24 mouse cellular contexts compared by ENCODE assay signal in genomic region chr2:114050150-114050549, GRCm38 (mm10). TPM values are rescaled to one million over a fixed set of nuclear protein-coding genes. Genes with fewer than 3 reads are reported as not detected.
A peak's percentile ranks its signal among the peaks of the same experiment; 100 is the strongest.
DNase-seq lines count a peak whose midpoint lies in the region; ATAC-seq and TF ChIP-seq lines count a peak whose summit lies in the region.
"Had no signal": no experiment of that assay in that cellular context is flagged by ENCODE, and none has a peak within 500 bp of the region (broad histone marks: within the 10 kb centered on the region; RNA-seq: fewer than 3 reads in every experiment).

No protein-coding gene starts in this region.

- no peak overlapping the region for H3ac ChIP-seq in myocyte (ENCODE audit: control insufficient read depth, insufficient read length)

- H3K27ac ChIP-seq in heart, embryonic 11.5 days (ENCODE audit: low read depth, low read length), result peak overlapping the region; percentile 99
- no peak overlapping the region for H3K27ac ChIP-seq in lung, embryonic 14.5 days (ENCODE audit: low read depth)
- H3K27ac ChIP-seq in lung, postnatal 0 days (ENCODE audit: low read length), result no peak overlapping the region
- H3K27ac ChIP-seq: embryonic facial prominence, embryonic 13.5 days; forebrain, embryonic 12.5 days; hindbrain, embryonic 13.5 days; hindbrain, postnatal 0 days had no signal

- no peaks in the 10 kb centered on the region for H3K36me3 ChIP-seq in heart, embryonic 11.5 days (ENCODE audit: control insufficient read depth, insufficient read depth, low read length)
- no peaks in the 10 kb centered on the region for H3K36me3 ChIP-seq in lung, embryonic 14.5 days (ENCODE audit: insufficient read depth)
- H3K36me3 ChIP-seq in lung, postnatal 0 days (ENCODE audit: insufficient read depth, low read length), result no peaks in the 10 kb centered on the region
- H3K36me3 ChIP-seq in myocyte (ENCODE audit: control insufficient read depth, insufficient read depth), result peaks cover 9% of the 10 kb centered on the region
- H3K36me3 ChIP-seq: embryonic facial prominence, embryonic 13.5 days; forebrain, embryonic 12.5 days; G1E; hindbrain, embryonic 13.5 days had no signal

- H3K4me3 ChIP-seq in heart, embryonic 11.5 days (ENCODE audit: low read depth, low read length), result peak overlapping the region; percentile 62
- peak overlapping the region; percentile 4; the same call in 1 of the 2 replicates for H3K4me3 ChIP-seq in lung, embryonic 14.5 days (ENCODE audit: low read depth, low read length)
- no peak overlapping the region for H3K4me3 ChIP-seq in lung, postnatal 0 days (ENCODE audit: low read depth, low read length)
- peak overlapping the region; percentile 50 for H3K4me3 ChIP-seq in myocyte
- H3K4me3 ChIP-seq: embryonic facial prominence, embryonic 13.5 days; forebrain, embryonic 12.5 days; hindbrain, embryonic 13.5 days had no signal

- no peaks in the 10 kb centered on the region for H3K9me3 ChIP-seq in heart, embryonic 11.5 days (replicated peaks; ENCODE audit: control insufficient read depth, low read length)
- H3K9me3 ChIP-seq in lung, embryonic 14.5 days (ENCODE audit: low read depth, low read length), result no peaks in the 10 kb centered on the region
- no peaks in the 10 kb centered on the region for H3K9me3 ChIP-seq in lung, postnatal 0 days (ENCODE audit: low read length)
- H3K9me3 ChIP-seq: embryonic facial prominence, embryonic 13.5 days; forebrain, embryonic 12.5 days; G1E; hindbrain, embryonic 13.5 days had no signal

- H3K79me2 ChIP-seq in myocyte (ENCODE audit: control insufficient read depth, insufficient read depth), result no peaks in the 10 kb centered on the region

- no peak for TF ChIP-seq EP300 in lung, postnatal 0 days (IDR thresholded peaks at IDR 0.05)

- H3K4me1 ChIP-seq in heart, embryonic 11.5 days (ENCODE audit: control insufficient read depth, insufficient read depth, low read length), result no peaks in the 10 kb centered on the region; the same call in 1 of the 2 replicates
- no peaks in the 10 kb centered on the region for H3K4me1 ChIP-seq in lung, embryonic 14.5 days (ENCODE audit: insufficient read depth)
- no peaks in the 10 kb centered on the region for H3K4me1 ChIP-seq in lung, postnatal 0 days (ENCODE audit: insufficient read depth, low read depth, low read length)
- H3K4me1 ChIP-seq: forebrain, embryonic 12.5 days had no signal

- TF ChIP-seq POLR2A in myocyte (IDR thresholded peaks at IDR 0.05; ENCODE audit: insufficient read length, low read depth), result peak; percentile 55

- no peak for TF ChIP-seq CTCF in lung, embryonic 14.5 days (IDR thresholded peaks at IDR 0.05; ENCODE audit: low read depth)
- TF ChIP-seq CTCF in lung, postnatal 0 days (IDR thresholded peaks at IDR 0.05), result no peak

- peak overlapping the region; percentile 94 for H3K9ac ChIP-seq in heart, embryonic 11.5 days (ENCODE audit: low read depth, low read length)
- H3K9ac ChIP-seq in lung, embryonic 14.5 days, result no peak overlapping the region
- no peak overlapping the region for H3K9ac ChIP-seq in lung, postnatal 0 days (replicated peaks; ENCODE audit: low read depth)
- H3K9ac ChIP-seq: embryonic facial prominence, embryonic 13.5 days; forebrain, embryonic 12.5 days; hindbrain, embryonic 13.5 days had no signal

- WGBS in heart, embryonic 11.5 days (ENCODE audit: insufficient replicate concordance), result 71% methylated on average over 7 of the region's 7 CpGs
- 88% methylated on average over 7 of the region's 7 CpGs for WGBS in lung, embryonic 14.5 days
- 89% methylated on average over 7 of the region's 7 CpGs for WGBS in lung, postnatal 0 days

- DNase-seq in embryo, embryonic 10 days (ENCODE audit: low spot score), result peak; percentile 28
- no peak for DNase-seq in embryo, embryonic 10.5 days (ENCODE audit: low spot score)
- DNase-seq in heart, postnatal 14 days, result no peak
- DNase-seq in lung, embryonic 14.5 days, result no peak
- no peak for DNase-seq in lung, postnatal 0 days (ENCODE audit: low spot score)
- DNase-seq in spleen, postnatal 10 days (ENCODE audit: low spot score in 2 of 2), result no peak
- DNase-seq: adrenal gland, adult 8-10 months; adrenal gland, postnatal 36 days; B cell, adult 2 months; cerebellum, adult 2 months; cerebellum, postnatal 14 days; gastrocnemius, postnatal 10 days; kidney, adult 11 months had no signal

- ATAC-seq in heart, embryonic 11.5 days (replicated peaks; ENCODE audit: insufficient number of reproducible peaks, low FRiP score, low TSS enrichment), result no peak
- no peak for ATAC-seq in lung, embryonic 14.5 days (ENCODE audit: insufficient read depth)
- no peak for ATAC-seq in lung, postnatal 0 days
- ATAC-seq: CD4-positive, CD25-positive, alpha-beta regulatory T cell, adult 4 months; forebrain, embryonic 16.5 days; hindbrain, postnatal 0 days had no signal

- no peaks in the 10 kb centered on the region for H3K27me3 ChIP-seq in heart, embryonic 11.5 days (ENCODE audit: control insufficient read depth, insufficient read depth, low read length)
- no peaks in the 10 kb centered on the region for H3K27me3 ChIP-seq in lung, embryonic 14.5 days (ENCODE audit: insufficient read depth, low read length)
- no peaks in the 10 kb centered on the region for H3K27me3 ChIP-seq in lung, postnatal 0 days (replicated peaks; ENCODE audit: insufficient read depth, low read length)
- no peaks in the 10 kb centered on the region for H3K27me3 ChIP-seq in myocyte (ENCODE audit: control insufficient read depth, insufficient read depth, insufficient read length)
- H3K27me3 ChIP-seq: embryonic facial prominence, embryonic 13.5 days; forebrain, embryonic 12.5 days; hindbrain, embryonic 13.5 days had no signal

- H3K4me2 ChIP-seq in heart, embryonic 11.5 days, result peak overlapping the region; percentile 63
- no peak overlapping the region for H3K4me2 ChIP-seq in lung, embryonic 14.5 days
- no peak overlapping the region for H3K4me2 ChIP-seq in lung, postnatal 0 days (replicated peaks; ENCODE audit: low read depth, low read length)
- H3K4me2 ChIP-seq in myocyte (ENCODE audit: low read depth), result peak overlapping the region; percentile 68
- H3K4me2 ChIP-seq: embryonic facial prominence, embryonic 13.5 days; forebrain, embryonic 12.5 days; hindbrain, embryonic 13.5 days had no signal

- intact Hi-C loops in heart, postnatal 14 days (cut with DNase I), result no loop called here

TF ChIP-seq in myocyte, 11 proteins besides CTCF, POLR2A, EP300 and RAD21:
- no peak for TF ChIP-seq MYOG (IDR thresholded peaks at IDR 0.05; ENCODE audit: control insufficient read depth in 1 of 3, insufficient read depth in 1 of 3, insufficient read length in 2 of 3, low read depth in 2 of 3)
- TF ChIP-seq POLR2AphosphoS2 (IDR thresholded peaks at IDR 0.05; ENCODE audit: insufficient read length, low read depth), result peak; percentile 73

RNA-seq across cellular contexts. Expression of gene Actc1, which starts 3.2 kb away (rescaled TPM):
- 12,441 and 13,029 TPM in 2 replicates for polyA plus RNA-seq in heart, embryonic 11.5 days (2014; fragmentation: Nextera tagmentation; extraction: Ambion mirVana)
- over 10,000 TPM; 15,903 to 17,925 TPM for total RNA-seq in heart, postnatal 14 days (2021)
- 106 and 243 TPM in 2 replicates for polyA plus RNA-seq in lung, embryonic 14.5 days (2014; fragmentation: Nextera tagmentation; extraction: Ambion mirVana)
- polyA plus RNA-seq in lung, postnatal 0 days (2015; fragmentation: Nextera tagmentation; extraction: Ambion mirVana), result 170 and 194 TPM in 2 replicates
- 2,846 TPM for polyA plus RNA-seq in myocyte (2012; fragmentation: generic; extraction: Trizol)
- total RNA-seq: adrenal gland, adult 8-10 months; adrenal gland, postnatal 36 days; common myeloid progenitor, adult 5-6 weeks; G1E; hematopoietic stem cell, adult 5-6 weeks had no signal
- polyA plus RNA-seq: CD4-positive, CD25-positive, alpha-beta regulatory T cell, adult 4 months; cerebellum, adult 2 months; G1E had no signal

RNA-seq across cellular contexts. Expression of gene Gjd2, which starts 36.7 kb away (rescaled TPM):
- polyA plus RNA-seq in heart, embryonic 11.5 days (2014; fragmentation: Nextera tagmentation; extraction: Ambion mirVana), result not detected in 2 replicates
- not detected for total RNA-seq in heart, postnatal 14 days (2021)
- polyA plus RNA-seq in lung, embryonic 14.5 days (2014; fragmentation: Nextera tagmentation; extraction: Ambion mirVana), result not detected in 2 replicates
- not detected in 2 replicates for polyA plus RNA-seq in lung, postnatal 0 days (2015; fragmentation: Nextera tagmentation; extraction: Ambion mirVana)
- polyA plus RNA-seq in myocyte (2012; fragmentation: generic; extraction: Trizol), result not detected
- total RNA-seq: common myeloid progenitor, adult 5-6 weeks; G1E; gastrocnemius, postnatal 10 days; hematopoietic stem cell, adult 5-6 weeks had no signal
- polyA plus RNA-seq: CD4-positive, CD25-positive, alpha-beta regulatory T cell, adult 4 months; G1E had no signal

Comparison
In these comparisons a context has a peak if more than half of its experiments do, and no peak if none do; other contexts are left out.
1. H3K4me2 ChIP-seq: peak in heart, embryonic 11.5 days (single experiment) and myocyte (single experiment); none in lung, embryonic 14.5 days (single experiment) and lung, postnatal 0 days (single experiment).
2. RNA of gene Actc1, which starts 3.2 kb away (polyA plus RNA-seq): 12,441 to 13,029 TPM in heart, embryonic 11.5 days and 2,846 TPM in myocyte (single experiment); 170 to 194 TPM in lung, postnatal 0 days and 106 to 243 TPM in lung, embryonic 14.5 days; every median in the first group is over 10 times any median in the second.